Mouse (Mus musculus): ENCODE data around the gene Cyp46a1.

GRCm38 (mm10) chr12:108378379-108379133, 44.4 kb downstream of the Cyp46a1 start:
- no peak for TF ChIP-seq EP300 (IDR thresholded peaks at IDR 0.05; ENCODE audit: low read length)
- TF ChIP-seq CTCF (conservative IDR thresholded peaks at IDR 0.05 in 1 of 2, IDR thresholded peaks at IDR 0.05 in 1 of 2; ENCODE audit: low read depth in 2 of 2, low read length in 2 of 2) = no peak
- TF ChIP-seq POLR2A (IDR thresholded peaks at IDR 0.05; ENCODE audit: low read depth, low read length) = no peak
- no peak for TF ChIP-seq SMC3 (IDR thresholded peaks at IDR 0.05; ENCODE audit: low read depth, low read length)
- TF ChIP-seq TCF12 (IDR thresholded peaks at IDR 0.05; ENCODE audit: low read depth, low read length) = no peak
- TF ChIP-seq ZNF384 (IDR thresholded peaks at IDR 0.05; ENCODE audit: low read depth, low read length) = no peak
